Mouse (Mus musculus) embryo, embryonic 10.5 days (tissue): ENCODE results near the gene Sphk2.
A peak's percentile ranks its signal among the peaks of the same experiment; 100 is the strongest.

Experiments used
- DNase-seq: peaks from one replicate; pipeline ENCODE4 v3.0.0-alpha.2; 2015; ENCODE audit warnings: low spot score

The Sphk2 gene

DNA sequence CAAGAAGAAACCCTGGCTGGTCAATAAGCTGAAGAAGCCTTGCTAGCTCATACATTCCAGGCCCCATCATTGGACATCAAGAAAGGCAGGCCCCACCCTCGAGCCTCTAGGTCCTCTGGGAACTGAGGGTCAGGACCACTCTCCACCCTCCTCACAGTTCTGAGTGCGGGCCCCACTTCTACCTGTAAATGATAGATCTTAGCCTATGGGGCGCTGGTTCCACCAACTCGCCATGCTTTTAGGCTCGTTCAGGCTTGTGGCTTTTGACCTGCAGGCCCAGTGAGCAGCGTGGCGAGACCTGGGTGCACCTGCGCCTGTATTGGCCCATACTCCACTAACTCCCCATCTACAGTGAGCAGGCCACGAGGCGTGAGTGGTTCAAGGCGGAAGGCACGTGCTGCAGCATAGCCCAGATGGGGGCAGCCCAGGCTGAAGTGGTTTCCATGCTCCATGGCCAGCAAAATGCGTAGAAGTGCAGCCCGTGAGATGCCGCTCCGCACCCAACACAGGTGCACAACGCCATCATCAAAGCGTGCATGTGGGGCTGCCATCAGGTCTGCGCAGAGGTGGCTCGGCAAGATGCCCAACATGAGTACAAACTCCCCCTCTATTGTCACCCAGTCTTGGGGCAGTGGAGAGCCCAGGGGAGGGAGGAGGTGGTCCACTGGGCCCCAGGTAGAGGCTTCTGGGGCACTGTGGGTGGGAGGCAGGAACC, 7.2 kb downstream of the Sphk2 start:
- DNase-seq, result no peak

- no peak for DNase-seq
Observed at GRCm38 (mm10) chr7:45709677-45710355, 8.0 kb downstream of the Sphk2 start.

DNA sequence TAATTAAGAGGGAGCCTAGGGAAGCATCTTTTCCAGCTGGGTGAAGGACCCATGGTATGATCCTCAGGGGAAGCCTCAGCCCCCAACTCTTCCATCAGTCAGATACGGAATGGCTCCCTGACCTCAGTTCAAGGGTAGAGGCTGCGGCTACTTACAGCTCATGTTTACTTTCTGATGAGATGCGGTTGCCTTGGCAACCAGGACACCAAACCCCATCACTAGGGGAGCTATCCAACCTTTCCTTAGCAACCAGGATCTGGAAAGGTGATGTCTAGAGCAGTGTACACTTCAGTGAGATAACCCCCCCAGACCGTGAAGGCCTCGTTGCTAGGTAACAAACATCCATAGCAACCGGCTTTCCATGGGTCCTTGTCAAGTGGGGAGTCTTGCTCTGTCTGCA, 8.8 kb downstream of the Sphk2 start:
- peak; percentile 76 for DNase-seq

GRCm38 (mm10) chr7:45708221-45708761, 9.5 kb downstream of the Sphk2 start:
- DNase-seq, result no peak

DNA sequence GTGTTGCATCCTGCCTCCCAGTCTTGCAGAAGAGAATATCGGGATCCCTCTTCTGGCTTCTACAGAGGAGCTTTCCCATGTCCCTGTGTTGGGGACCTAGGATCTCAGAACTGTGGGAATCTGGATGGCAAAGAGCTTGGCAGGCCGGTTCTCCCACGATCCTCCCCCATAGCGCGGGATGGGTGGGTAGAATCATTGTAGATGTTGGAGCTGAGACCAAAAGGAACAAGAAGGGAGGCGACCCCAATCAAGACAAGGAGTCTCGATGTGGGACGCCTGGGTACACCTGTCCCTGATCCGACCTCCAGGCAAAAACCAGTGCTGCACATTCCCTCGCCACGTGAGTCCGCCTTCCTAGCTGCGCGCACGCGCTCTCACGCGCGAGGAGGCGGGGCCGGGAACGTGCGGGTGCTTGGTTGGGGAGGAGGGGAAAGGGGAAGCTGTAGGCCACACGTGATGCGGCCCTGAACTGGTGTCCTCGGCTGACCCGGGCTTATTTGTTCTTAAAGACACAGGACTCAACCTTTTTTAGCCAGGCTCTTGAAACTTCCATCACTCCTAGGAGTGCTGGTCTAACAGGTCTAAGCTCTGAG, 10.3 kb downstream of the Sphk2 start:
- peak; percentile 92 for DNase-seq

- peak; percentile 86 for DNase-seq
Observed at GRCm38 (mm10) chr7:45706721-45707241, 11.0 kb downstream of the Sphk2 start.

DNA sequence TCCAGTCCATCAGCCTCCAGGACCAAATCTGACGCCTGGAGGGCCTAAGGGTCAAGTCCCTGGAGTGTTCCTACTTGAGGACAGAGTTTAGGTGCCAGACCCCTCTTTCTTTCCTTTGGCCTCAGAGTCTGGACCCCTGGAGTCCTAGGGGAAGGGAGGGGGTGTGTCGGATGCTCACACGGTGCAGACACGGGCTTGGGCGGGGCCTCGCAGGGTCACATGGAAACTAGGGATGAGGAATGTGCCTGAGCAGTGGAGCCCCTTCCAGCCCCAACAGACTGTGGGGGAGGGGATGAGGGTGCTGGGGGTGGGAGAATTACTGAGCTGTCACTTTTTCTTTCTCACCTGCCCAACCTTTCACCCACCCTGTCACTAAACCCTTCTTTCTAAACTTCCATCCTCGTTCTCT, 11.9 kb downstream of the Sphk2 start:
- DNase-seq, result peak; percentile 80

GRCm38 (mm10) chr7:45705443-45705864, 12.3 kb downstream of the Sphk2 start:
- no peak for DNase-seq

DNA sequence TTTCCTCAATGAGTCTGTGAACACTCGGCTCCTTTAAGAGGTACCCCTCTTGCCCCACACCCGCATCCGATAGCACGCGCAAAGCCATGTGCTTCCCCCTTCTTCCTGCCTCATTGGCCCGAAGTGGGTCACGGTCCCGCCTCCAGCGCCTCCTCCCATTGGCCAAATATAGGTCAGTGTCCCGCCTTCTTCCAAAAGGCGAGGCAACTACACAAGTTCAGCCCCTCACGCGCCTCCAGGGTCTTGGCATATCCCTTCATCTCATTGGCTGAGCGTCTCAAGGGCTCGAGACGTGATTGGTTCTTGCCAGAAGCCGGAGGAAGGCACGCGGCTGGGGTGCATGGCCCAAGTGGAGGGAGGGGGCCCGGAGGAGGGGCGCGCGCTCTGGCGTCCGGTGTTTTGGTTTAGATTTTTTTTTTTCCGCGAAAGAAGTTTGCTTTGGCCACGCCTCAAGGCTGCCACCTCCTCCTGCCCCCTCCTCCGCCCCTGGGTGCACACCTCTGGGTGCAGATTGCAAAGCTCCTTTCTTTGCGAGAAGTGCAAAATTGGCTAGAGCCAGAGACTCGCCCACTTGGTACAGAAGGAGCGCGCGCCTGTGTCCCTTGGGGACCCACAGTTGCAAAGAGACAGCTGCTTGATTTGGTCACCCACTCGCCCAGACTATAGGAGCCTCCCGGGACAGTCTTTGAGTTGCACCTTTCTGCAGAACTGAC, 12.9 kb downstream of the Sphk2 start, which contains the start of gene Dbp:
Dbp (plus strand) TSS at position 359 of the 713 bp plus-strand sequence.
- DNase-seq, result peak; percentile 100

- peak; percentile 88 for DNase-seq
Observed at GRCm38 (mm10) chr7:45704046-45704559, 13.7 kb downstream of the Sphk2 start.

DNA sequence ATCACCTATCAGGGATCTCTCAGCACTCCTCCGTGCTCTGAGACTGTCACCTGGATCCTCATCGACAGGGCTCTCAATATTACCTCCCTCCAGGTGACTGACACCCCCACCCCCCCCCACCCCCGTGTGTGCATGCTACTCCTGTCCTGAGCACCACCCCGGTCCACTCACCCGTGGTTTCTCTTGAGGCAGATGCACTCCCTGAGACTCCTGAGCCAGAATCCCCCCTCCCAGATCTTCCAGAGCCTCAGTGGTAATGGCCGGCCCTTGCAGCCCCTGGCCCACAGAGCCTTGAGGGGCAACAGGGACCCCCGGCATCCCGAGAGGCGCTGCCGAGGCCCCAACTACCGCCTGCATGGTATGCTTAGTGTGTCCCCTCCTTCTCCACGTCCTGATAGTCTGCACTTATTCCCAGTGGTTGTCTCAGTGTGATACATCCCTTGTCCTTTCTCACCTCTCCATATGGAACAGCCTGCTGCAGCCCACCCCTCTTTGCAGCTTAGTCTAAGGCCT, 14.2 kb downstream of the Sphk2 start:
- DNase-seq, result no peak

GRCm38 (mm10) chr7:45702809-45703520, 14.8 kb downstream of the Sphk2 start:
- no peak for DNase-seq

DNA sequence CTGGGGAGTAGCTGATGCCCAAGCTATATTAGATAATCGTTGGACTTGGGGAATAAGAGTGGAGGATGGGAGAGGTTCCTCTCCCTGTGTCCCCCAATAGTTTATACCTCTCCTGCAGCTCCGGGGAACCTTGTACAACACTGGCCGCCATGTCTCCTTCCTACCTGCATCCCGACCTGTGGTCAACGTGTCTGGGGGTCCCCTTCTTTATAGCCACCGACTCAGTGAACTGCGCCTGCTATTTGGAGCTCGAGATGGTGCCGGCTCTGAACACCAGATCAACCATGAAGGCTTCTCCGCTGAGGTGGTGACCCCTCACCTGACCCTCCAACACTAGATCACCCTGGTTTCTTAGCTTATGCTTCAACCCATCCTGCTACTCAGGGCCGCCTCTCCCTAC, 15.5 kb downstream of the Sphk2 start:
- no peak for DNase-seq

DNA sequence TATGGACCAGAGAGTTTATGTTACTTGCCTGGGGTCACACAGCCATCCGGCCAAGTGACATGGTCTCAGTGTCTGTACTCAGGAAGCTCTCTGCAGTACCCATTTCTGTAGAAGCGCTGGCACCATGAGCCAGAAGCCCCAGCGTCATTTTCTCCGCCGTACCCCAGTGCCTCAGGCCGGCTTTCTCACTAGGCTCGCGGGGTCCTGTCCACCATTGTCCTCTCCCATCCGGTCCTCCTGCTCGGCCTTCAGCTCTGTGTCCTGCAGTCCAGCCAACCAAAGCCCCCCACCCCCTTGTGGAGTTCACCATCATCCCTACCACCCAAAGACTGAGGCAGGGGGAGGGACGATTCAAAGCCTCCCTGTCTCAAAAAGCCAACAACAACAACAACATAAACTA, 16.2 kb downstream of the Sphk2 start:
- DNase-seq, result no peak

- no peak for DNase-seq
Observed at GRCm38 (mm10) chr7:45701072-45701471, 16.7 kb downstream of the Sphk2 start.

- DNase-seq, result peak; percentile 93
Observed at GRCm38 (mm10) chr7:45700301-45701015, 17.3 kb downstream of the Sphk2 start.

DNA sequence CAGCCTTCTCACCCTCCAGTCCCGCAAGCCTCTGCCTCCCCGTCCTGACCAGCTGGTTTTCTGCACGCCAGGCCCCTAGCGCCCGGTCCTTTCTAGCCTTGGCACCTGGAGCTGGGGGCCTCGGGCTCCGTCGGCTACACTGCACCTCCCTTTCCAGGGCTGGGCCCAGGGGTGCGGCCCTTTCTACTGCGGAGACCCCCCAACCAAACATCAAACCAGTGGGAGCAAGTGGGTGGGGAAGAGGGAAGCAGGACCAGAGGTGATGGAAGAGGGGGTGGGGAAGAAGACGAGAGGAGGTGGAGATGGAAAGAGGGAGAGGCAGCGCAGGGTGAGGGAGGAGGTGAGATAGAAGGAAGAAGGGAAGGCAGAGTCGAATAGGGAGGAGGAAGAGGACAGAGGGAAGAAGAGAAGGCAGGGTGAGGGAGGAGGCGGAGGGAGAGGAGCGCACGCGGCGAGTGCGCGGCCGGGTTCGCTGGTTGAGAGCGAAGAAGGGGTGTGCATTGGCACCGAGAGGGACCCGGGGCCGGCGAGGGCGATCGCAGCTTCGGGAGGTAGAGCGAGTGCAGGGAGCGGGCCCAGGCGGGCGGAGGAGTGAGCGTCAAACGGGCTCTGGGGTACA, 18.2 kb downstream of the Sphk2 start, which contains the start of gene Car11:
Car11 (plus strand) TSS at position 321 of the 619 bp plus-strand sequence.
- no peak for DNase-seq

DNA sequence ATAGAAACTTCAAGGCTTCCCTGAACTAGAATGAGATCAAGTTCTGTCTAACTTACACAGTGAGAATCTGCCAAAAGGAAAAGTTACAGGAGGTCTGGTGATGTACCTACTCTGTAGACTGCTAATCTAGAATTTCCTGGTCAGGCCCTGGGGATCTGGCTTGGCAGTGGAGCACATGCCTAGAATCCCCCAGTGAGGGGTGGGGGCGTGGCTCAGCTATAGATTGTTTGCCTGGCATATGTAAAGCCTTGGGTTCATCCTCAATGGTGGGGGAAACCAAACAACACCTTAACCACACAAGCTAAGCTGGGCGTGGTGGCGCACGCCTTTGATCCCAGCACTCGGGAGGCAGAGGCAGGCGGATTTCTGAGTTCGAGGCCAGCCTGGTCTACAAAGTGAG, 19.9 kb downstream of the Sphk2 start:
- DNase-seq, result no peak

DNA sequence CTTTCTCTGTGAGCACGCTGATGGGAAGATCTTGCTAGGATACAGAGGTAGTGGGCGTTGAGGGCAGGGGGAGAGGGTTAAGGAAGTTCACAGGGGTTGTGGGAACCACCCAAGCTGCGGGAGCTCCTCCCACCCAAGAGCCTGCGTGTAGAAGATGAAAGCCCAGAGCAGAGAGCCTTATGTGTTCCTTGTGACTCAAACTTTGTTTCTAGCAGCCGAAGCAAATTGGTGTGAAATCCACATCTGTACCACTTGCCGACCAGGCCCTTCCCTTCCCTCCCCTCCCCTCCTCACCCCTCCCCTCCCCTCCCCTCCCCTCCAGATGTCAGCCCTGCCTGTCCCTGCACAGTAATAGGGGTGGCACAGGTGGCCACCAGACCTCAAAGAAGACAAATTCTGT, 22.7 kb downstream of the Sphk2 start:
- DNase-seq, result peak; percentile 64
